Mouse (Mus musculus) kidney, postnatal 25 days (tissue): ENCODE measurements at regions not wholly inside any gene's neighbourhood (a gene's known extent, or its start where the extent isn't known, plus 50 kb on each side); places are given as distances from the start of the nearest gene placed in this dataset.
A peak's percentile ranks its signal among the peaks of the same experiment; 100 is the strongest.

ENCODE experiments used
- DNase-seq, 2 experiments: peaks; one replicate each; pipeline ENCODE4 v3.0.0; 2021; ENCODE audit warnings: mixed read lengths in 2 of 2

GRCm38 (mm10) chr8:29274668-29275067, 1827.2 kb downstream of the Poteg start:
- DNase-seq = no peak

- no peak for DNase-seq
These were observed 1831.2 kb downstream of the Poteg start for GRCm38 (mm10) chr8:29278711-29279110.

- no peak for DNase-seq
These were observed 1831.8 kb downstream of the Poteg start for GRCm38 (mm10) chr8:29279276-29279675.

- DNase-seq = peak in 1 of 2 experiments; percentile 35
These were observed 1842.9 kb downstream of the Poteg start for GRCm38 (mm10) chr8:29290386-29290785.
